Mouse (Mus musculus) testis, postnatal 10 days (tissue): Measurements from ENCODE around the gene Ube2r2.

Experiments used
- DNase-seq: peaks from one replicate; pipeline ENCODE4 v3.0.0; 2021; ENCODE audit warnings: low spot score

Ube2r2 gene

DNA sequence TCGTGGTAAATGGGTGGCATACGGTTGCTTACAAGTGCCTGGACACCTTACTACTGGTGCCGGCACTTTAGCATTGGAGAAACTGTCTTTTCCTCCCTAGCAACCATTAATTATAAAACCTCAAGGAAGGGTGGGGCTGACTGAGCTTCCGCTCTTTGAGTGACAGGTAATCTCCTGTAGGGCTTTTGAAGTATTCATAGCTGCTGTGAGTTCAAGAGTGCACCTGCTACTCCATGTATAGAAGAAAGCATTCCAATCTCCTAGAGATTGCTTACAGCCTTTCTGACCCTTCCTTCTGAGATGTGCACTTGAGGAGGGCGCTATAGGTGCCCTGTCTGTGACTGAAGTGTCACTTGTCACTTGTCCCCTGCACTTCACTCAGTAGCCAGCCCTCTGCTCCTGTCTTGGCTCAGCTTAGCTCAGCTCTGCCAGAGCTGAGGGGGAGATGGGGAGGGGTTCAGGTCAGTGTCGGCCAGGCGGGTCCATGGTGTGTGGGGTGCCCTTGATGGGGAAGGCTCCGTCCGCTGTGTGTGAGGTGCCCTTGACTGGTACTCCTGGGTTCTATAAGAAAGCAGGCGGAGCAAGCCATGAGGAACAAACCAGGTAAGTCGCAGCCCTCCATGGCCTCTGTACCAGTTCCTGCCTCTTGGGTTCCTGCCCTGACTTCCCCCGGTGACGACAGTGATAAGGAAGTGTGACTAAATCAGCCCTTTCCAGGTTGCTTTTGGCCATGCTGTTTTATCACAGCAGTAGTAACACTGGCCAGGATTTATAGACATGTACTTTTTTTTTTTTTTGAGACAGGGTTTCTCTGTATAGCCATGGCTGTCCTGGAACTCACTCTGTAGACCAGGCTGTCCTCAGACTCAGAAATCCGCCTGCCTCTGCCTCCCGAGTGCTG is 44.5 kb downstream of the Ube2r2 start:
- no peak for DNase-seq

DNA sequence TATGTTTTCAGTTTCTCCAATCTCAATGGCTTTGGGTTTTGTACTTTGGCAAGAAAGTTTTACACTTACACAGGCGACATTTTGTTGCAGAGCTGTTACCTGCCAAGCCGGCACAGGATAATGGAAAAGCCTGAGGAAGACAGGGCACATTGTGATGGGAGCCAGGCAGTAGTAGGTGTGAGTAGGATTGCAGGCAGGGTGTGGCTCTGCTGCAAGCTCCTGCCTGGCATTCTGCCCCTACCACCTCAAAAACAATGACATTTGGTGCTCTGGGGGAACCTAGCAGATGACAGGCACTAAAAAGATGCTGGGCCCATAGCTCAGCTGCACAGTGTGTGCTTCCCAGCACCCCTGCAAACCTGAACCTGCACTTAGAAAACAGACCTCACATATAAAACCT is 54.3 kb downstream of the Ube2r2 start:
- no peak for DNase-seq

GRCm38 (mm10) chr4:41192544-41193512 is 57.3 kb downstream of the Ube2r2 start:
- DNase-seq: no peak

GRCm38 (mm10) chr4:41195328-41195727 is 59.8 kb downstream of the Ube2r2 start:
- DNase-seq: no peak

DNA sequence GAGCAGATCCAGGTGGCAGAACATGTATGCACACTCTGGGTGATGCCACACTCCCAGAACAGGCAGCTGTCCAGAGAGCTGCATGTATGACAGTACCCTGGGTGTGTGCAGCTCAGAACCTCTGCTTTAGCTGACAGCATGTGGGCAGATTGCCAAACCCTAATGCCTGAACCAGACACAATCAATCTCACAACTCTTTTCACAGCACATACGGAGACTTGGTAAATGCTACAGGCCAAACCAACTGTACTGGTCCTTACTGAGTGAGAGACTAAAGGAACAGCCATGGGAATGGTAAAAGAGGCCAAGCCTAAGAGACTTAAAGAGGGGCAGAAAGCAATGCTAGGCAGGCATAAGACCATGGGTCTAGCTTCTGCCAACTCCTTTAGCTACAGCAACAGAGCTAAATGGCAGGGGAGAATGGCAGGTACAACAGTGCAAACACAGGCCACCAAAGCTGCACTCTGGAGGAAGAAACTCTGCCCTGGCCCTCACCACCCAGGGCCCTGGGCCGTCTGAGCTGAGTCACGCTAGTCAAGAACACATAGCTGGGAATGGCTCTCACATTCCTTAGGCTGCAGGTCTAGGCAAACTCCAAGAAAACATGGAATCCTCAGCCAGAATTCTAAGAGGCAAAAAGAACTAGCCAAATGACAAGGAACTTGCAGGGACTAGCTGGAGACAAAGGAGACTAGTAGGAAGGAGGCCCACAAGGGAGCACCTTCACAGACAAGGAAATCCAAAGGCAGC is 61.5 kb downstream of the Ube2r2 start:
- no peak for DNase-seq

DNA sequence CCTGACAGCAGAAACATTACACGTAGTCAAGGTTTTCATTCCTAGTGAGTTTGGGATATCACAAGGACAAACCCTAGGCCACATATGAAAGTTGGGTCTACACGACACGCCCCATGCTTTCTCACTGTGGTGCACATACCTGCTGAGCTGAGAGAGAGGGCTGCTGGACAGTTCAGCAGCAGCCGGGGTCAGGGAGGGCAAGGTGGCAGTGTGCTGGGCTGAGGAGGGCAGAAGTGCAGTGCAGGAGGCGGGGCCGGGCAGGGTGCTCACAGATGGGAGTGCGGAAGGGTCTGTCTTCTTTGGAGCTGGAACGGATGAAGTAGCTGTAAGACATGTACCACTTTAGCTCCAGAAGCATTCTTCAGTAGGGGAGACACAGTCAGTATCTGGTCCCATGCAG is 66.6 kb downstream of the Ube2r2 start:
- no peak for DNase-seq

- no peak for DNase-seq
Observed at GRCm38 (mm10) chr4:41205751-41206150, 70.2 kb downstream of the Ube2r2 start.

DNA sequence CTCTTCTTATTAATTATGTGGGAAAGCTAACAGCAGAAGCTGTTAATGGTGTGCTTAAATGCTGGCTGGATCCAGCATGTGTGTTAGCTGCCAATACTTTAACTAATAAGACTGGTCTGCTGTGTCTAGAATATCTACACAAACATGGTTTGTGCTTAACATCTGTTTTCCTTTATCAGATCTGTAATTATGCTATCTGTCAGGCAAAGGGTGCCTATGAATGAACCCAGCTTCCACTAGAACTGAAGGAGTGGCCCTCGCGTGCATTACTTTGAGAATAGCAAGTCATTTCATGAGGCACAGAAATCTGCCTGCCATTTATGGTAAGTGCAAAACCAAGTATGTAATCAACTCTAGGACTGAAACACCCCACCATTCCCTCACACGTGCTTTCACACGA is 72.5 kb downstream of the Ube2r2 start:
- no peak for DNase-seq

GRCm38 (mm10) chr4:41225412-41225811 is 89.9 kb downstream of the Ube2r2 start:
- no peak for DNase-seq

DNA sequence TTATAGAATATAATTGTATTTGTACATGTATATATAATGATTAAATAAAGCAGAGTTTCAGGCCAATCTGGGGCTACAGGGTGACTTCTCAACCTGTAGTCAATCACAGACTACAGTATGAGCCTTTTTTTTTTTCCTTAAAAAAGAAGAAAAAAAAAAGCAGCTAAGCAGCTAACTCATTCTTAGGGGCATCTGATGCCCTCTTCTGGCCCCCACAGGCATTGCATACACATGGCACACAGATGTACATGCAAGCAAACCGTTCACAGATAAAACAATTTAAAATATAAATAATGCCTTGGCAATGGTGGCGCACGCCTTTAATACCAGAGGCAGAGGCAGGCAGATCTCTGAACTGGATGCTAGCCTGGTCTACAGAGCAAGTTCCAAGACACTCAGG is 90.8 kb downstream of the Ube2r2 start:
- DNase-seq: peak; percentile 62

DNA sequence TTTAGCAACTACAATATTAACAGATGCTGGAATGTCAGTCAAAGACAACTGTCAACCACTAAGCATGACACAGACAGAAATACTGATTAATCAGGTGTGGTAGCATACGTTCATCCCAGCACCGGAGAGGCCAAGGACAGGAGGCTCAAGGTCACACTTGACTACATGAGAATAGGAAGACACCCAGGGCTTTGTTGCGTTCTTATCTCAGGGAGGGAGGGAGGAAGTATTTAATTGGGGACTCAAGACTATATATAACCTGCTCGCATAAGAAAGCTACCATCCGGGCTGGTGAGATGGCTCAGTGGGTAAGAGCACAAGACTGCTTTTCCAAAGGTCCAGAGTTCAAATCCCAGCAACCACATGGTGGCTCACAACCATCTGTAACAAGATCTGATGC is 100.1 kb downstream of the Ube2r2 start:
- DNase-seq: no peak

DNA sequence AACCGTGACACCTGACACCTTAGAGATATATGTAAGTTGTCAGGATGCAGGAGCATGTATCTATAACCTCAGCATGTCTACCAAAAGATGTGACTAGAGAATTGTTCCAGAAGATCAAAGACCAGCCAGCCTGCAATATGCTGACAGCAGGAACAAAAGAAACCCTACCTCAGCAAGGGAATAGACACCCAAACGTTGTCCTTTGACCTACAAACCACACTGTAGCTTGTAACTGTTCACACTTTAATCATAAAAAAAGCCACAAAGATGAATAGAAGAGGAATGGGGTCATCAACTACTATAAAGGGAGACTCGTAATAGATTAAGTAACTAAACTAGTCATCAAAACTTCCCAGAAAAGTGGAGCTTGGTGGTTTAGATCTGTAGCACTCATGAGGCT is 105.4 kb downstream of the Ube2r2 start:
- no peak for DNase-seq
